Mouse (Mus musculus) MN1 (cell line): ENCODE measurements around the gene Olfm4.

Experiments used
- DNase-seq: peaks from one replicate; pipeline ENCODE4 v3.0.0-alpha.2; 2016; ENCODE audit warnings: low spot score

The Olfm4 gene

GRCm38 (mm10) chr14:80029297-80030001 lies 45.6 kb downstream of the Olfm4 start:
- DNase-seq = no peak

GRCm38 (mm10) chr14:80039645-80040272 lies 55.9 kb downstream of the Olfm4 start:
- DNase-seq = peak; percentile 15

GRCm38 (mm10) chr14:80046104-80046734 lies 62.3 kb downstream of the Olfm4 start:
- DNase-seq = no peak

DNA sequence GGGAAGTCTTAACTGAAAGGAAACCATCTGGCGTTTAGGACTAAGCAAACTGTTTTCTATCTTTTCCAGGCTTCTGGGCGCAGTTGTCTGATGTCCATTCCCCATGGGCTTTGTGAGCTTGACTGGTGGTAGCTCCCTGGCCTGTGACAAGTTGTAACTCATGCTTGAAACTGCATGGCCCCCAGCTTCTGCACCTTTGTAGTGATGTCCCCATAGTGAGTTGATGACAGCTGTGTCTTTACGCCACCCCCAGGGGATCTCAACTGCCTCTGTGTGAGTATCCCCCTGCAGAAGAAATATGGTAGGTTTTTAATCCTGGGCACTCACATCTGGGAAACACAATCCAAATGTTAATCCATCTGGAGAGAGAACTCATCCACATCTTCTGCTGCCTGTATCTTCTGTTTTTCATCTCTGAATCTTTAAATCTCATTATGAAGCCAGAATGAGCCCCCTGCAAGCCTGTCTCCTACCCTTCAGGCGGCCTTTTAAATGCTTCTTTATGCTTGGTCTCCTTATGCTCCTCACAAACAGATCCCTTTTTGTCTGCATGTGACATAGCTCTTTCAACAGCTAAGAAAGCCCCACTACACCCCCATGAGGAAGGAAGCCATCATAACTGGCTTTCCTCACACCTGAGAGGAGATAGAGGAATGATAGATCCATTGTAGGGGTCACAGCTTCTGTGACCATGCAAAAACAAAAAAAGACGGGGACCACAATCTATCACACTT lies 63.7 kb downstream of the Olfm4 start:
- no peak for DNase-seq

DNA sequence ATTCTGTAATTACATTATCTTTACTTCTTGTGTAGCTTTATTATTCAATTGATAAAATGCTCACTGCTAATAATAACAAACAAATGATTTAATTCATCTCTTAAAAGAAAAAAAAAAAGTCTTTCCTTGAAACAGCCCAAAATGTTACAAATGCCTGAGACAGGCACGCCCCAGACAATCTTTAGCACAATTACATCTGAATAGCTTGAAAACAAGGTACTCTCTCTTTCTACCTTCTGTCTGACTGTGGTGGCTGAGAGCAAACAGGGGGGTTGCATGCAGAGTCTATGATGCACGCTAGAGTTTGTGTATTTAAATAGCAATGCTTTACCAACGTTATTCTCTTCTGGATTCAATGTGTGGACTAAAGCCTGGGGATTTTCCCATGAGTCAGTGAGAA lies 71.8 kb downstream of the Olfm4 start:
- no peak for DNase-seq

GRCm38 (mm10) chr14:80061686-80062085 lies 77.8 kb downstream of the Olfm4 start:
- no peak for DNase-seq

DNA sequence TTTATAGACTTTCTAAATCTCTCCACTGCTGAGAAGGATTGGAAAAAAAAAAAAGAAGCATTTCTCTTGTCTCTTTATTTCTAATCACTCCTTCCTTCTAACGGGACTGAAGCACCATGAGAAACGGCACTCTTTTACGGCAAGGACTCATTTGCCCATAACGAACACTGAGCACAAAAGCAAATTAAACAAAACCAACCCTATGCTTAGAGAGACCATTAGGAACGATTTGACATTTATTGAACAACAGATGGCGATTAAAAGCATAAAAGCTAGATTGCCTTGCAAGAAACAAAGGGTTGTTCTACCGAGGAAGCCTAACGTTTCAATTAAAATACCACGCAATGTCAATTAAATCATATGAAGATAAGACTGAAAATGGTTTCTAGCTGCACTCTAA lies 79.0 kb downstream of the Olfm4 start:
- no peak for DNase-seq

DNA sequence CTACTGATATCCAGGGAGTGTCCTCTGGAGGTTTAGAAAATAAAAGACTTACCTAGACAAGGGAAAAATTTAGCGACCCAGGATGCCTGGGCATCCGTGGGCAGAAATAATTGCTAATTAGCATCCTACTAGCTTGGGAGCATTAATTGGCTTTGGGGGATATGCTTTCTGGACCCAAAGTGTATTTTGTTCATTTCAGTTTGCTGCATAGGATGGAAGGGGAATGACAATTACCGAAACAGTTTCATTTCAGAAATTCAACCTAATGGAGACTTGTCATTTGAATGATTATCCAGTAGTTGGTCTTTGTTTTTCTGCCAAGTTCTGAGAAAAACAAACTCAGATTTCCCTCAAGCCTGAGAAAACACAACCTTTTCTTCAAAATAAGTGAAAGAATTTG lies 86.7 kb downstream of the Olfm4 start:
- no peak for DNase-seq
